Mouse (Mus musculus): ENCODE results near the gene Irf5.

Irf5 gene

GRCm38 (mm10) chr6:29526281-29527251, at the start of gene Irf5:
Irf5 (plus strand) TSS chr6:29526625.
- no peak for DNase-seq

- no peak for DNase-seq
Observed at GRCm38 (mm10) chr6:29482691-29483090, 43.7 kb upstream of the Irf5 start.

GRCm38 (mm10) chr6:29484716-29485559, 41.5 kb upstream of the Irf5 start:
- no peak for DNase-seq

GRCm38 (mm10) chr6:29485951-29486350, 40.5 kb upstream of the Irf5 start:
- no peak for DNase-seq

GRCm38 (mm10) chr6:29494101-29494500, 32.3 kb upstream of the Irf5 start:
- no peak for DNase-seq

- no peak for DNase-seq
Observed at GRCm38 (mm10) chr6:29496270-29496669, 30.2 kb upstream of the Irf5 start.

- DNase-seq: no peak
Observed at GRCm38 (mm10) chr6:29497791-29498190, 28.6 kb upstream of the Irf5 start.

GRCm38 (mm10) chr6:29500177-29500576, 26.2 kb upstream of the Irf5 start:
- no peak for DNase-seq

- no peak for DNase-seq
Observed at GRCm38 (mm10) chr6:29500810-29501209, 25.6 kb upstream of the Irf5 start.

GRCm38 (mm10) chr6:29501599-29501998, 24.8 kb upstream of the Irf5 start:
- DNase-seq: no peak

GRCm38 (mm10) chr6:29505493-29505892, 20.9 kb upstream of the Irf5 start:
- no peak for DNase-seq

GRCm38 (mm10) chr6:29506834-29507233, 19.6 kb upstream of the Irf5 start:
- DNase-seq: no peak

- no peak for DNase-seq
Observed at GRCm38 (mm10) chr6:29507447-29508309, 18.7 kb upstream of the Irf5 start, which contains the start of gene Kcp. Kcp (minus strand) TSS chr6:29507952.

GRCm38 (mm10) chr6:29509086-29509485, 17.3 kb upstream of the Irf5 start:
- no peak for DNase-seq

GRCm38 (mm10) chr6:29513284-29513683, 13.1 kb upstream of the Irf5 start:
- no peak for DNase-seq

- DNase-seq: peak; percentile 49
Observed at GRCm38 (mm10) chr6:29517139-29517538, 9.3 kb upstream of the Irf5 start.

- no peak for DNase-seq
Observed at GRCm38 (mm10) chr6:29522626-29523300, 3.7 kb upstream of the Irf5 start.

- peak; percentile 45 for DNase-seq
Observed at GRCm38 (mm10) chr6:29523301-29524033, 3.0 kb upstream of the Irf5 start.

- DNase-seq: peak; percentile 74
Observed at GRCm38 (mm10) chr6:29524034-29524489, 2.4 kb upstream of the Irf5 start.

GRCm38 (mm10) chr6:29525256-29525655, 1.2 kb upstream of the Irf5 start:
- DNase-seq: no peak
